In genomic region chr15:4375423-4376220, GRCm38 (mm10) we compare ENCODE assay signal across 8 mouse cellular contexts. TPM values are rescaled to one million over a fixed set of nuclear protein-coding genes. Genes with fewer than 3 reads are reported as not detected.
A peak's percentile ranks its signal among the peaks of the same experiment; 100 is the strongest.
DNase-seq lines count a peak whose midpoint lies in the region; ATAC-seq and TF ChIP-seq lines count a peak whose summit lies in the region.

Gene Plcxd3 (plus strand): TSS chr15:4375491.

- TF ChIP-seq CTCF in E14TG2a.4 (conservative IDR thresholded peaks at IDR 0.05; ENCODE audit: low read length): no peak
- TF ChIP-seq CTCF in hindbrain, postnatal 0 days (IDR thresholded peaks at IDR 0.05; ENCODE audit: low read depth): peak; percentile 21; the same call in 1 of the 2 replicates
- no peak for TF ChIP-seq CTCF in left cerebral cortex, adult 2 months (IDR thresholded peaks at IDR 0.05)

- under 1% methylated on average over 33 of the region's 33 CpGs for WGBS in embryonic facial prominence, embryonic 12.5 days
- WGBS in hindbrain, postnatal 0 days: under 1% methylated on average over 33 of the region's 33 CpGs
- under 1% methylated on average over 33 of the region's 33 CpGs for WGBS in midbrain, embryonic 16.5 days

- H3K9me3 ChIP-seq in E14TG2a.4 (ENCODE audit: low read length): no peaks in the 10 kb centered on the region
- no peaks in the 10 kb centered on the region for H3K9me3 ChIP-seq in embryonic facial prominence, embryonic 12.5 days
- no peaks in the 10 kb centered on the region for H3K9me3 ChIP-seq in hindbrain, postnatal 0 days (ENCODE audit: low read length)
- H3K9me3 ChIP-seq in midbrain, embryonic 16.5 days (replicated peaks; ENCODE audit: control insufficient read depth, low read length, poor library complexity, severe bottlenecking): no peaks in the 10 kb centered on the region

- H3K4me2 ChIP-seq in embryonic facial prominence, embryonic 12.5 days (replicated peaks): peak within 1 kb of the TSS; percentile 79
- H3K4me2 ChIP-seq in hindbrain, postnatal 0 days (ENCODE audit: low read depth, low read length): peak within 1 kb of the TSS; percentile 78
- H3K4me2 ChIP-seq in midbrain, embryonic 16.5 days (ENCODE audit: low read length): peak within 1 kb of the TSS; percentile 65

- peak within 1 kb of the TSS; percentile 37; the same call in 1 of the 2 replicates for H3K9ac ChIP-seq in embryonic facial prominence, embryonic 12.5 days
- H3K9ac ChIP-seq in hindbrain, postnatal 0 days (replicated peaks; ENCODE audit: low read length): peak within 1 kb of the TSS; percentile 70
- H3K9ac ChIP-seq in midbrain, embryonic 16.5 days (ENCODE audit: low read depth, low read length): peak within 1 kb of the TSS; percentile 67

- peaks cover 19% of the 10 kb centered on the region for H3K4me1 ChIP-seq in E14TG2a.4 (replicated peaks; ENCODE audit: low read depth, low read length)
- no peaks in the 10 kb centered on the region for H3K4me1 ChIP-seq in embryonic facial prominence, embryonic 12.5 days
- peaks cover 10% of the 10 kb centered on the region; the same call in 1 of the 2 replicates for H3K4me1 ChIP-seq in hindbrain, postnatal 0 days (ENCODE audit: insufficient read depth, low read length)
- peaks cover 22% of the 10 kb centered on the region for H3K4me1 ChIP-seq in midbrain, embryonic 16.5 days (ENCODE audit: control insufficient read depth, insufficient read depth, low read length)

- H3K4me3 ChIP-seq in E14TG2a.4 (replicated peaks; ENCODE audit: low read length): peak within 1 kb of the TSS; percentile 77
- peak within 1 kb of the TSS; percentile 43 for H3K4me3 ChIP-seq in embryonic facial prominence, embryonic 12.5 days
- H3K4me3 ChIP-seq in hindbrain, postnatal 0 days (ENCODE audit: low read length): peak within 1 kb of the TSS; percentile 72
- H3K4me3 ChIP-seq in left cerebral cortex, adult 2 months: peak within 1 kb of the TSS; percentile 65
- peak within 1 kb of the TSS; percentile 56 for H3K4me3 ChIP-seq in midbrain, embryonic 16.5 days (ENCODE audit: low read depth, low read length)

- H3K36me3 ChIP-seq in E14TG2a.4 (ENCODE audit: insufficient read depth, low read length): no peaks in the 10 kb centered on the region
- H3K36me3 ChIP-seq in embryonic facial prominence, embryonic 12.5 days: no peaks in the 10 kb centered on the region
- H3K36me3 ChIP-seq in hindbrain, postnatal 0 days (ENCODE audit: insufficient read depth, low read length): no peaks in the 10 kb centered on the region
- H3K36me3 ChIP-seq in midbrain, embryonic 16.5 days (ENCODE audit: control insufficient read depth, insufficient read depth, low read length): no peaks in the 10 kb centered on the region

- peaks cover 37% of the 10 kb centered on the region for H3K27me3 ChIP-seq in E14TG2a.4 (ENCODE audit: insufficient read depth, low read length)
- peaks cover 7% of the 10 kb centered on the region; the same call in 1 of the 2 replicates for H3K27me3 ChIP-seq in embryonic facial prominence, embryonic 12.5 days
- H3K27me3 ChIP-seq in hindbrain, postnatal 0 days (ENCODE audit: insufficient read depth, low read length): no peaks in the 10 kb centered on the region
- no peaks in the 10 kb centered on the region for H3K27me3 ChIP-seq in midbrain, embryonic 16.5 days (ENCODE audit: control insufficient read depth, insufficient read depth, low read depth, low read length)

- intact Hi-C loops in left cerebral cortex, adult 2 months (cut with DNase I): loop anchor here (5.0 kb wide), 1 partner anchor 318 kb away; no protein-coding TSS in a partner anchor

- DNase-seq in adrenal gland, postnatal 10 days: peak; percentile 16
- DNase-seq in hindbrain, postnatal 0 days (ENCODE audit: low spot score): peak; percentile 81
- DNase-seq in left cerebral cortex, adult 2 months (ENCODE audit: extremely low spot score in 1 of 2, low spot score in 2 of 2): peak; percentile 45 to 51
- DNase-seq in spleen, postnatal 14 days (ENCODE audit: low spot score in 2 of 2): no peak

- no peak within 1 kb of the TSS for H3K27ac ChIP-seq in embryonic facial prominence, embryonic 12.5 days
- H3K27ac ChIP-seq in hindbrain, postnatal 0 days: peak within 1 kb of the TSS; percentile 79
- peak within 1 kb of the TSS; percentile 47 for H3K27ac ChIP-seq in left cerebral cortex, adult 2 months
- peak within 1 kb of the TSS; percentile 79 for H3K27ac ChIP-seq in midbrain, embryonic 16.5 days (ENCODE audit: low read length)

- peak; percentile 74; the same call in 1 of the 2 replicates for ATAC-seq in embryonic facial prominence, embryonic 12.5 days (ENCODE audit: insufficient number of reproducible peaks, insufficient read depth, low FRiP score, low TSS enrichment)
- ATAC-seq in hindbrain, postnatal 0 days: peak; percentile 93
- peak; percentile 93 for ATAC-seq in midbrain, embryonic 16.5 days
- ATAC-seq in megakaryocyte-erythroid progenitor cell, adult 5-6 weeks (replicated peaks; ENCODE audit: low FRiP score, low TSS enrichment, poor library complexity, severe bottlenecking): no peak

RNA-seq across cellular contexts. Expression of gene Plcxd3, which starts in this region (rescaled TPM):
- 1 to 10 TPM; 2.3 to 5.7 TPM for total RNA-seq in adrenal gland, postnatal 10 days (2021)
- polyA plus RNA-seq in embryonic facial prominence, embryonic 12.5 days (2016; fragmentation: Nextera tagmentation; extraction: Ambion mirVana): 4.1 and 4.2 TPM in 2 replicates
- 53.3 and 56.7 TPM in 2 replicates for total RNA-seq in hindbrain, postnatal 0 days (2014; rRNA removed)
- 85.5 and 89.4 TPM in 2 replicates for polyA plus RNA-seq in hindbrain, postnatal 0 days (2015; fragmentation: Nextera tagmentation; extraction: Ambion mirVana)
- total RNA-seq in left cerebral cortex, adult 2 months (2021): 10 to 100 TPM; 34.4 to 34.9 TPM
- polyA plus RNA-seq in midbrain, embryonic 16.5 days (2015; fragmentation: Nextera tagmentation; extraction: Ambion mirVana): 97.3 and 104 TPM in 2 replicates
- total RNA-seq in megakaryocyte-erythroid progenitor cell, adult 5-6 weeks (2014; fragmentation: Nextera tagmentation): not detected in 2 replicates
- not detected in 2 replicates for total RNA-seq in megakaryocyte-erythroid progenitor cell, adult 5-6 weeks (2017)

Comparison
In these comparisons a context has a peak if more than half of its experiments do, and no peak if none do; other contexts are left out.
1. RNA of gene Plcxd3 (polyA plus RNA-seq): 97.3 to 104 TPM in midbrain, embryonic 16.5 days and 85.5 to 89.4 TPM in hindbrain, postnatal 0 days; 4.1 to 4.2 TPM in embryonic facial prominence, embryonic 12.5 days; every median in the first group is over 10 times any median in the second.
2. DNase-seq: peak in adrenal gland, postnatal 10 days (single experiment), hindbrain, postnatal 0 days (single experiment) and left cerebral cortex, adult 2 months (2 of 2); none in spleen, postnatal 14 days (0 of 2).
3. Peak in every context shown above with its lines, with median percentiles within 50 percentile points of each other: H3K4me3 ChIP-seq, H3K4me2 ChIP-seq and H3K9ac ChIP-seq.